Mouse (Mus musculus) neutrophil, adult 5-6 weeks (primary cell): ENCODE measurements around the gene Coro2a. TPM values are rescaled to one million over a fixed set of nuclear protein-coding genes. Genes with fewer than 3 reads are reported as not detected.

Experiments
- ATAC-seq: fragments of 151-379, 151-347 bp; 2 replicates; pipeline ENCODE4 v1.8.0; 2017; ENCODE audit warnings: mild to moderate bottlenecking, moderate TSS enrichment; ENCODE audit not compliant: insufficient number of reproducible peaks, poor library complexity, low FRiP score, severe bottlenecking; ENCODE audit errors: extremely low read depth
- total RNA-seq: library from RNA; stranded (forward); fragments of 200-1000 nt; gene quantifications from 2 replicates; pipeline ENCODE4 v1.2.3, GENCODE M21; 2017

Coro2a gene
- total RNA-seq, 1 experiment from 2014 or later = 36.5 TPM

DNA sequence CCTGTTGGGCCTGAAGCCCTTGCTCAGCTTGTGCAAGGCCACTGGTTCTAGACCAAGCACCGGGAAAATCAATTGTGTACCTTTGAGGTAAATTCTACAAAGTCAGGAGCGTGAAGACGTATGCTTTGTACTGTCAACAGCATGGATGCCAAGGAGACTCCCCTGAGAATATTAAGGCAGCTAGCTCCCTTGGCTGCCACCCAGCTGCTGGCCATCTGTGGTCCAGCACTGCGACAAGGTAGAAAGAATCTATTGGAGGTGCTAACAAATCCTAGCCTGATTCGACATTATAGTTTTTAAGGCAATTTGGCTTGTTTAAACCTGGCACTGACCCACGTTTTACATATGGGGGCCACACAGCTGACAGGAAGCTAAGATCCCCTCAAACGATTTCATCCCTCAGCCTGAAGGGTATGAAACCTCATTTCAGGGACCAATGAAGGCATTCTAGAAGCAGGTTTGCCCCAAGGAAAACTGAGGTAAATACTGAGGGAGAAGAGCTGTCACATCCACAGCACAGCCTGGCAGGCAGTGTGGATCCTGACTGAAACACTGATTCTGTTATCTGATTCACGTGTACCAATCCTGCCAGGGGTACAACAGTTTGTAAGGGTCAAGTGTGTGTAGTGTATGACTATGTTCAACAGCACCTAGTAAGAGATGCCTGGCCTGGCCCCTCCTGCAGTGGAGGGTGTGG lies 96.5 kb downstream of the Coro2a start:
- ATAC-seq = no peak

- ATAC-seq = no peak
Measured at GRCm38 (mm10) chr4:46503881-46504280, 98.1 kb downstream of the Coro2a start.

DNA sequence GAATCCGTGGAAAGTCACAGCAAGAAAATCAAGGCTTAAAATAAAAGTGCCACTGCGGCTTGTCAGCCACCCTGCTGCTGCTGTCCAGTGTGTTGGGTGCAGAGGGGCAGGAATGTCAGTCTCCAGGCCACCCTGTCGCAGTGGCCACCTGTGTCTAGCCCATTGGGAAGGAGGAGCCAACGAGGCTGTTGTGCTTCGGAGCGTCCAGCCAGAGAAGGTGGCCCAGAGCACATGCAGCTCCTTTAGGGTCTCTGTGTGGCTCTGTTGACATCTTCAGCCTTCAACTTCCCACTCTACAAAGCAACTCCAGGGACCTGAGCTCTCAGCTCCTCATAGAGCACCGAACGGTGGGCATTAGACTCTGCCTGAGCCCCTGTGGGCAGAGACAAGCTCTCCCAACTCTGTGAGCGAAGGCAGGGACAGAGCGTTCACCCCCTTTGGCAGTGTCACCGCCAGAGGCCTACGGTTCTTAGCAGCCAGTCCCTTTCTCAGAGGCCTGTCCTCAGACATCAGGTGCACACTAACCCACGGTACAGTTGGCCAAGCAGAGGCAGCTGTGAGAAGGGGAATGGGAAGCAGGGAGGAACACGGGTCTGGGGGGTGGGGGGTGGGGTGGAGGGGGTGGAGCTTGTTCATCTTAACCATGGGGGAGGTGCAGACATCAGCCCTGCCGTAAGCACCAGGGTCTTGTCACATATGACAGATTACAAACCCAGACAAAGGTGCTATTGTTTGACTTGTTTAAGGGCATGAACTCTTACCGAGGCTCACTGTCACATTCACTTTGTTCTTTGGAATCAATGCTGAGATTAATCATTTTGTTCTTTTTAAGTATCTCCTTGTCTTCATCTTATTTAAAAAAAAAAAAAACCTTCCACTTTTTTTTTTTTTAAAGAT lies 99.1 kb downstream of the Coro2a start:
- no peak for ATAC-seq

DNA sequence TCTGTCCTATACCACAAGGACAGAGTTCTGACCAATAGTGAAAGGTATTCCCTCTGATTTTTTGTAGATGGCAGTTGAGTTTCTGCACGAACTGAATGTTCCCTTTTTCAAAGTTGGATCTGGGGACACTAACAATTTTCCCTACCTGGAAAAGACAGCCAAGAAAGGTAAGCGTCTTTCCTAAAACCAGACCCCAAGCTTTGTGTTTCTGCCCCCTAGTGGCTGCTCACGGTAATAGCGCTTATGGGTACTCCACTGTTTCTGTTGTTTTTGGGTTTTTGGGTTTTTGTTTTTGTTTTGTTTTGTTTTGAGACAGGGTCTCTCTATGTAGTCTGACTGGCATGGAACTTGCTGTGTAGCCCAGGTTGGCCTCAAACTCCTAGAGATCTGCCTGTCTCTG lies 103.0 kb downstream of the Coro2a start:
- no peak for ATAC-seq

GRCm38 (mm10) chr4:46498511-46498910 lies 103.5 kb downstream of the Coro2a start:
- ATAC-seq = no peak

- peak; percentile 75 for ATAC-seq
Measured at GRCm38 (mm10) chr4:46497286-46497892, 104.6 kb downstream of the Coro2a start.

GRCm38 (mm10) chr4:46495543-46495942 lies 106.5 kb downstream of the Coro2a start:
- no peak for ATAC-seq

DNA sequence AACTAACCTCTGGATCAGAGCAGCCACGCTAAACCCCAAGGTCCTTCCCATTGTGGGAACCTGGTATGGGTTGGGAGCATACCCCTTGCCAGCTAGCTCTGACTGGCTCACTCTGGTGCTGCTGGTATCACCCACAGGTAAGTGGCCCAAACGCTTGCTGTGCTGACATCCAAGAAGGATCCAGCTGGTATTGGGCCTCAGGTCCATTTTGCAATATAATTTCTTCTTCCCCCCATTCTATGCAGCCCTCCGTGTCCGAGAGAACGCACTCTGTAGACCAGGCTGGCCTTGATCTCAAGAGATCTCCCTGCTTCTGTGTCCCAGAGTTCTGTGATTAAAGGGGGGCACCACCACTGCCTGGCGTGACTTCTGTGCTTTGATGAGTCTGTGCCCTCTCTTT lies 108.9 kb downstream of the Coro2a start:
- no peak for ATAC-seq

- ATAC-seq = peak; percentile 89
Measured at GRCm38 (mm10) chr4:46489028-46489925, 112.7 kb downstream of the Coro2a start, which contains the start of gene Nans. Gene Nans, plus strand, starts transcription at chr4:46489248.

DNA sequence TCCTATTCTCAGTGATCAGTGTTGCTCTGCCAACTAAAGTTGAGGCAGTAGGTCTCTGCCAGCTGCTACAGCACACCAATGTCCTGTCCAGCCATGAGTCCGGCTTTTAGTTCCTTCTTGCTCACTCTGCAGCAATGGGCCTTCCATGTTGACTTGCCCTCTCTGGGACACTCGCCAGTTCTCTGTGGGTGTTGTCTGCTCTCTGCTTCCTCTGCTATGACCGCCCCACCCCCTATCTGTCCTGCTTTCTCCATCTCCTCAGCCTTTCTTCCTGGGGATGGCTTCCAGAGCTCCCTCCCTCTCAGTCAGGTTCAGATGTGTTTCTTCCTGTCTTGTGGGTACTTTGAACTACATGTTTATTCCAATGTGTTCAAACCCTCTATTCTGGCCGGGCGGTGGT lies 114.7 kb downstream of the Coro2a start:
- ATAC-seq = no peak

Other genes with a start within 250 kb of the Coro2a start
- 10.1 and 13.2 TPM in 2 replicates for gene Trmo, start 212.8 kb downstream of the Coro2a start, total RNA-seq
- 0.47 and 0.74 TPM in 2 replicates for gene Hemgn, start 188.7 kb downstream of the Coro2a start, total RNA-seq
- 43.2 and 45.9 TPM in 2 replicates for gene Anp32b, start 151.3 kb downstream of the Coro2a start, total RNA-seq
- 19.1 and 20.1 TPM in 2 replicates for gene Nans, start 113.0 kb downstream of the Coro2a start, total RNA-seq
- 64.6 and 79.0 TPM in 2 replicates for gene Trim14, start 66.1 kb downstream of the Coro2a start, total RNA-seq
- 3.3 and 3.7 TPM in 2 replicates for gene Tbc1d2, start 48.0 kb upstream of the Coro2a start, total RNA-seq